Mouse (Mus musculus): ENCODE results near the gene Nek1.

DNA sequence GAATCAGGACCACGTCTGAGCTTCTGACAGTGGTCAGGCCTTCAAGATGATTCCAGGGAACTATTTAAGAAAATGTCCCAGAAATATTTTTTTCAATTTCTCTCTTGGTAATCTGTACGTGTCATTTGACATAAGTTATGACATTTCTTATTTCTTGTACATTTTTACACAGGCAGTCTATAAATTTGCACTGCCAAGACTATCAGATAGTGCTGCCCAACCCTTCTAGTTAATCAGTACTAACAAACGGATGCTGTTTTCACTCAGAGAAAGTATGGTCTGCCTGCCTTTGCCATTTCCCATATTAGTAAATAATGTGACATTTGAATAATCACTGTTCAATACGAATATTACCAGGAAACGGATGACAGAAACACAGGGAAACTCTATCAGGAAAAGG lies 40.2 kb upstream of the Nek1 start:
- TF ChIP-seq CTCF (IDR thresholded peaks at IDR 0.05; ENCODE audit: borderline replicate concordance, insufficient read depth, low read length) (no peak), POLR2A (IDR thresholded peaks at IDR 0.05; ENCODE audit: low read depth, low read length) (no peak)

Data from embryonic fibroblast, embryonic 13.5 days (primary cell).